ENCODE assay signal across 17 mouse cellular contexts in genomic region chr11:63880296-63880695, GRCm38 (mm10).
"Had no signal": no experiment of that assay in that cellular context is flagged by ENCODE, and none has a peak within 500 bp of the region (broad histone marks: within the 10 kb centered on the region; RNA-seq: fewer than 3 reads in every experiment).

No protein-coding gene starts in this region.

- H3K36me3 ChIP-seq: limb, embryonic 15.5 days; lung, embryonic 15.5 days; midbrain, embryonic 13.5 days; midbrain, embryonic 15.5 days; neural tube, embryonic 12.5 days; stomach, embryonic 15.5 days had no signal

- DNase-seq: lung, adult 2 months; lung, postnatal 14 days; lung, postnatal 36 days; right cerebral cortex, postnatal 14 days; thymus, adult 2 months; thymus, postnatal 25 days had no signal

- H3K4me3 ChIP-seq: limb, embryonic 15.5 days; lung, embryonic 15.5 days; megakaryocyte, embryonic 14.5 days; midbrain, embryonic 13.5 days; midbrain, embryonic 15.5 days; neural tube, embryonic 12.5 days; stomach, embryonic 15.5 days had no signal

- ATAC-seq: lung, postnatal 0 days; midbrain, embryonic 13.5 days; midbrain, embryonic 15.5 days had no signal

- H3K27me3 ChIP-seq: limb, embryonic 15.5 days; lung, embryonic 15.5 days; megakaryocyte, embryonic 14.5 days; midbrain, embryonic 13.5 days; midbrain, embryonic 15.5 days; neural tube, embryonic 12.5 days; stomach, embryonic 15.5 days had no signal

- H3K4me1 ChIP-seq: lung, embryonic 15.5 days; megakaryocyte, embryonic 14.5 days; midbrain, embryonic 13.5 days; midbrain, embryonic 15.5 days; neural tube, embryonic 12.5 days; stomach, embryonic 15.5 days had no signal

- H3K9me3 ChIP-seq: limb, embryonic 15.5 days; lung, embryonic 15.5 days; megakaryocyte, embryonic 14.5 days; midbrain, embryonic 13.5 days; midbrain, embryonic 15.5 days; neural tube, embryonic 12.5 days; stomach, embryonic 15.5 days had no signal

- H3K27ac ChIP-seq: limb, embryonic 15.5 days; lung, embryonic 15.5 days; macrophage; midbrain, embryonic 13.5 days; midbrain, embryonic 15.5 days; neural tube, embryonic 12.5 days; stomach, embryonic 15.5 days; stomach, postnatal 0 days had no signal

- H3K9ac ChIP-seq: limb, embryonic 15.5 days; lung, embryonic 15.5 days; midbrain, embryonic 13.5 days; midbrain, embryonic 15.5 days; neural tube, embryonic 12.5 days; stomach, embryonic 15.5 days had no signal

- H3K4me2 ChIP-seq: limb, embryonic 15.5 days; lung, embryonic 15.5 days; midbrain, embryonic 11.5 days; midbrain, embryonic 13.5 days; midbrain, embryonic 15.5 days; neural tube, embryonic 12.5 days; stomach, embryonic 15.5 days had no signal
